Mouse (Mus musculus): ENCODE measurements around the gene Pde4d.

DNA sequence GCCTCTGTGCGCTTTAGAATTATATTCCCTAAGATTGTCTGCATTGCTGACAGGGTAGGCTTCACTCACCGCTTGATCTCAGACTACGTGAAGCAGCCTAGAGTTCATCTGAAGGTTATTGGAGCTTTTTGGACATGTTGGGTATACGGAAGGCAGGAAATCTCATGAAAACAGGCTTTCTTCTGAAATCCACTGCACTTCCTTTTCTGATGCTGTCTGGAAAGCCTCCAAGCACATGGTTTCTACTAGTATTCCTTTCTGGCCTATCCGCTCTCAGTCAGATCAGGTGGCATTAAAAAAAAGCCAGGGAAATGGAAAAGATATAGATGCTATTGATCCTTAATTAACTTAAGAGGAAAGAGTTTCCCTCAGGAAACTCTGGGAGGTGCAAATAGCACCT is 812.8 kb downstream of the Pde4d start:
- TF ChIP-seq NRF1 (IDR thresholded peaks at IDR 0.05; ENCODE audit: insufficient read depth, low read depth, low read length, poor library complexity, severe bottlenecking) (no peak), MAX (IDR thresholded peaks at IDR 0.05; ENCODE audit: low read length) (no peak), HCFC1 (IDR thresholded peaks at IDR 0.05; ENCODE audit: low read depth, low read length) (no peak), CTCF (IDR thresholded peaks at IDR 0.05 in 2 of 3, conservative IDR thresholded peaks at IDR 0.05 in 1 of 3; ENCODE audit: control insufficient read depth in 1 of 3, insufficient read depth in 1 of 3, low read depth in 2 of 3, low read length in 3 of 3, poor library complexity in 1 of 3, severe bottlenecking in 1 of 3) (no peak), ZC3H11A (IDR thresholded peaks at IDR 0.05; ENCODE audit: low read depth, low read length) (no peak), SIN3A (IDR thresholded peaks at IDR 0.05; ENCODE audit: low read length) (no peak), TCF12 (IDR thresholded peaks at IDR 0.05; ENCODE audit: low read depth, low read length) (no peak), POLR2A (IDR thresholded peaks at IDR 0.05; ENCODE audit: control insufficient read depth in 1 of 2, insufficient read depth in 1 of 2, low read depth in 1 of 2, low read length in 2 of 2, poor library complexity in 1 of 2) (no peak)

All from MEL (cell line).